Comparison of ENCODE assay signal across 13 mouse cellular contexts in the genomic region with DNA sequence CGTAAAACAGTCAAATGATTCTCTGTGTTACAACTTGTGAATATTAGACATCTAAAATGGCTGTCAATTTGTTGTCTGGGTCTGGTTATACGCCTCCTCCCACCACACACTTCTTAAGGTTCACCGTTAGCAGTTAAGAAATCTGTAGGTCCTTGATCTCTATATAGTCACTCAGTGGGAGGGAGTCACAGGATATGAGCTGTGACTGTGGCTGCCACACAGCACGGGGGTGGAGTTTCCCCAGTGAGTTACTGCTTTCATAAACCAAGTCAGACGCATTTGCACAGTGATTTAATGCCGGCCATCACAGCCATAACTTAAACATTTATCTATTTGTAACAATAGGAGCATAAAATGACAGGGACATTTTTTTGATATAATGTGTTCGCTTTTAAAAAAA. TPM values are rescaled to one million over a fixed set of nuclear protein-coding genes. Genes with fewer than 3 reads are reported as not detected.
A peak's percentile ranks its signal among the peaks of the same experiment; 100 is the strongest.
DNase-seq lines count a peak whose midpoint lies in the region; ATAC-seq and TF ChIP-seq lines count a peak whose summit lies in the region.
"Had no signal": no experiment of that assay in that cellular context is flagged by ENCODE, and none has a peak within 500 bp of the region (broad histone marks: within the 10 kb centered on the region; RNA-seq: fewer than 3 reads in every experiment).

No protein-coding gene starts in this region.

- H3K4me3 ChIP-seq in lung, adult 2 months (replicated peaks; ENCODE audit: extremely low read depth, low read depth, low read length) = no peak overlapping the region
- no peak overlapping the region for H3K4me3 ChIP-seq in thymus, adult 2 months (ENCODE audit: control insufficient read depth, insufficient read depth, low read length)
- H3K4me3 ChIP-seq: erythroblast, embryonic 14.5 days; limb, embryonic 15.5 days had no signal

- ATAC-seq in common myeloid progenitor, adult 5-6 weeks (replicated peaks; ENCODE audit: low read depth, poor library complexity, severe bottlenecking) = 0 out of 2 replicates have a peak, but pooled peaks have one; percentile 29

- no peaks in the 10 kb centered on the region for H3K4me1 ChIP-seq in lung, adult 2 months (ENCODE audit: control insufficient read depth, insufficient read depth, low read length)
- H3K4me1 ChIP-seq in thymus, adult 2 months (replicated peaks; ENCODE audit: control insufficient read depth, insufficient read depth, low read length) = peaks cover 37% of the 10 kb centered on the region

- no peaks in the 10 kb centered on the region for H3K36me3 ChIP-seq in thymus, adult 2 months (ENCODE audit: control insufficient read depth, insufficient read depth, low read length)
- H3K36me3 ChIP-seq: limb, embryonic 15.5 days had no signal

- DNase-seq in embryo, embryonic 10 days (ENCODE audit: low spot score) = peak; percentile 32
- DNase-seq in embryo, embryonic 9.5 days (ENCODE audit: extremely low spot score) = no peak
- peak; percentile 18 for DNase-seq in lung, postnatal 36 days
- DNase-seq in lung, adult 2 months = no peak
- peak; percentile 77 for DNase-seq in thymus, adult 2 months
- DNase-seq in ovary, adult 18-20 months (ENCODE audit: low spot score) = no peak
- no peak for DNase-seq in cerebellum, postnatal 36 days
- DNase-seq: cerebellum, adult 2 months had no signal

- TF ChIP-seq POLR2A in lung, adult 2 months (IDR thresholded peaks at IDR 0.05; ENCODE audit: borderline replicate concordance, extremely low read depth, low read depth, low read length) = no peak
- no peak for TF ChIP-seq POLR2A in thymus, adult 2 months (IDR thresholded peaks at IDR 0.05; ENCODE audit: control insufficient read depth, extremely low read depth, insufficient read depth, low read length, poor library complexity)

- H3K27me3 ChIP-seq in thymus, adult 2 months (ENCODE audit: control insufficient read depth, insufficient read depth, low read length) = no peaks in the 10 kb centered on the region

- 45% methylated on average over 7 of the region's 7 CpGs for WGBS in lung, adult 2 months
- 18% methylated on average over 7 of the region's 7 CpGs for WGBS in thymus, adult 2 months

- H3K27ac ChIP-seq in thymus, adult 2 months (ENCODE audit: control insufficient read depth, insufficient read depth, low read length) = no peak overlapping the region
- H3K27ac ChIP-seq: kidney, postnatal 0 days; limb, embryonic 15.5 days had no signal

- no peak for TF ChIP-seq CTCF in lung, adult 2 months (IDR thresholded peaks at IDR 0.05; ENCODE audit: insufficient read depth, low read length)
- TF ChIP-seq CTCF in thymus, adult 2 months (IDR thresholded peaks at IDR 0.05; ENCODE audit: borderline replicate concordance, control insufficient read depth, extremely low read depth, insufficient read depth, low read length, poor library complexity) = no peak

RNA-seq across cellular contexts. Expression of a gene that starts 2.6 kb away (rescaled TPM):
- 2.2 and 2.4 TPM in 2 replicates for polyA plus RNA-seq in lung, adult 2 months (2012; rRNA removed)
- 4.0 TPM in 1 of 2 replicates, not detected in the other for total RNA-seq in common myeloid progenitor, adult 5-6 weeks (2017)
- 183 and 205 TPM in 2 replicates for polyA plus RNA-seq in thymus, adult 2 months (2012; rRNA removed)
- total RNA-seq: CH12.LX had no signal
- polyA plus RNA-seq: erythroblast, embryonic 14.5 days had no signal

Comparison
In these comparisons a context has a peak if more than half of its experiments do, and no peak if none do; other contexts are left out.
1. DNase-seq: peak in embryo, embryonic 10 days (single experiment), lung, postnatal 36 days (single experiment) and thymus, adult 2 months (single experiment); none in embryo, embryonic 9.5 days (single experiment), lung, adult 2 months (single experiment), ovary, adult 18-20 months (single experiment) and cerebellum, postnatal 36 days (0 of 2).
2. RNA of a gene that starts 2.6 kb away (polyA plus RNA-seq): 183 to 205 TPM in thymus, adult 2 months; 2.2 to 2.4 TPM in lung, adult 2 months; every median in the first group is over 10 times any median in the second.